Mouse (Mus musculus): ENCODE measurements around the gene Aagab.

- TF ChIP-seq POLR2A (IDR thresholded peaks at IDR 0.05; ENCODE audit: low read depth, low read length), result no peak
- no peak for TF ChIP-seq CTCF (IDR thresholded peaks at IDR 0.05; ENCODE audit: borderline replicate concordance, insufficient read depth, low read length)
Observed at GRCm38 (mm10) chr9:63682301-63682700, 79.8 kb downstream of the Aagab start.
